Mouse (Mus musculus) stomach, embryonic 16.5 days (tissue): ENCODE data around the gene Iqsec1. TPM values are rescaled to one million over a fixed set of nuclear protein-coding genes. Genes with fewer than 3 reads are reported as not detected.

ENCODE experiments used
- ATAC-seq: fragments of 200-750 bp; cut with Nextera tagmentation; 2 replicates; pipeline ENCODE4 v1.8.0; 2017; ENCODE audit warnings: moderate number of reproducible peaks, moderate TSS enrichment; ENCODE audit not compliant: insufficient read depth, low FRiP score
- H3K27ac ChIP-seq: fragments of 300-500 bp; sonication (generic); 2 replicates; pipeline ENCODE4 v1.5.1; 2014; ENCODE audit warnings: low read length
- H3K27me3 ChIP-seq: fragments of 300-500 bp; sonication (generic); 2 replicates; pipeline ENCODE4 v1.6.1; 2014; ENCODE audit warnings: low read length, control low read depth, mixed read lengths; ENCODE audit not compliant: control insufficient read depth, insufficient read depth
- H3K36me3 ChIP-seq: fragments of 300-500 bp; sonication (generic); 2 replicates; pipeline ENCODE4 v1.6.1; 2014; ENCODE audit warnings: low read length; ENCODE audit not compliant: control insufficient read depth, insufficient read depth
- H3K4me1 ChIP-seq: fragments of 300-500 bp; sonication (generic); 2 replicates; pipeline ENCODE4 v1.6.1; 2014; ENCODE audit warnings: low read length, control low read depth, mixed read lengths; ENCODE audit not compliant: control insufficient read depth, insufficient read depth
- H3K4me2 ChIP-seq: fragments of 300-500 bp; sonication (generic); 2 replicates; pipeline ENCODE4 v1.6.1; 2014; ENCODE audit warnings: low read depth, low read length, mixed read lengths
- H3K4me3 ChIP-seq: fragments of 300-500 bp; sonication (generic); replicated peaks from 2 replicates; pipeline ENCODE4 v1.5.1; 2014; ENCODE audit warnings: mild to moderate bottlenecking, low read length
- H3K9ac ChIP-seq: fragments of 300-500 bp; sonication (generic); 2 replicates; pipeline ENCODE4 v1.6.1; 2014; ENCODE audit warnings: low read length
- H3K9me3 ChIP-seq: fragments of 300-500 bp; sonication (generic); replicated peaks from 2 replicates; pipeline ENCODE4 v1.6.1; 2016; ENCODE audit warnings: low read length, control low read depth; ENCODE audit not compliant: control insufficient read depth
- WGBS: fragments of 180-500 bp; shearing (Covaris S2); extraction: QIAGEN DNeasy Blood & Tissue Kit; methylation state at CpG from one replicate; pipeline ENCODE4 v1.1.7; 2014; 5-methylcytosine and 5-hydroxymethylcytosine counted together
- polyA plus RNA-seq: library from polyadenylated mRNA; unstranded; fragments of >200 nt; fragmentation: Nextera tagmentation; extraction: Ambion mirVana; gene quantifications from 2 replicates; pipeline ENCODE4 v1.2.1, GENCODE M21; 2015

Gene Iqsec1
- polyA plus RNA-seq, 1 experiment from 2014 or later = 8.3 TPM

DNA sequence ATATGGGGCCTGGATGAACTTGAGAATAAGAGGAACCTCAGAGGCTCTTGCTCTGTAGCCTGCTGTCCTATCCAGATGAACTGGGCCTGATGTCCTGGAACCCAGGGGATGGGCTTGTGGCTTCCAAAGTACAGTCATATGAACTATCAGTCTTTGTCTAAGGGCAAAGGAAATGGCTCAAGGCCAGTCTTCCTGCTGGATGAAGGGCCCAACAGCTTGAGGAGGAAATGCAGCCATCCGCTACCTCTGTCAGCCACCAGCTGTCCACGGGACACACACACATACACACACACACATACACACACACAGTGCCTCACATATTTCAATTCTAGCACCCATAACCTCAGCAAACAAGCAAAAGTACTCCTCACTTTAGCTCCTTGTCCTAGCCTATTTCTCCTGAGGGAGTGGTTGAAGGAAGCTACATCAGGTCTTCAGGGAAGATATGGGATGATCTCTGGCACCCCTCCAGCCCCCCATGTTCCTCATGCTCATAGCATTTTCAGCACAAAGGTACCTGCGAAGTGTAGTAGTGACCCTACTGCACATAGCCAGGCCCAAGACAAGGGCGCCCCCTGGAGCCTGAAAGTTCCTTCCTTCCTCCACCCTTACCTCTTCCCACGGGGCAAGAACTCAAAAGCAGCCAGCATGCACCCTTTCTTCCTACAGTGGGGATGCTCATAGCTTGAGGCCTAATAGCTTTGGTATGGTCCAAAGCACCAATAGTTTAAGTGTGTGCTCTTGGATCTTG lies 267.3 kb downstream of the Iqsec1 start:
- Histone ChIP-seq H3K4me2 (no peak overlapping the region), H3K27ac (no peak overlapping the region), H3K4me3 (no peak overlapping the region), H3K9me3 (no peaks in the 10 kb centered on the region), H3K9ac (no peak overlapping the region), H3K27me3 (no peaks in the 10 kb centered on the region), H3K4me1 (peaks cover 11% of the 10 kb centered on the region), H3K36me3 (no peaks in the 10 kb centered on the region)
- no peak for ATAC-seq
- WGBS = 57% methylated on average over 5 of the region's 5 CpGs

GRCm38 (mm10) chr6:90720201-90720600 lies 268.3 kb downstream of the Iqsec1 start:
- ATAC-seq = no peak
- no peak overlapping the region for H3K4me2 ChIP-seq
- no peaks in the 10 kb centered on the region for H3K9me3 ChIP-seq
- no peak overlapping the region for H3K4me3 ChIP-seq
- H3K27me3 ChIP-seq = no peaks in the 10 kb centered on the region
- no peak overlapping the region for H3K9ac ChIP-seq
- WGBS = 53% methylated on average over 3 of the region's 3 CpGs
- H3K27ac ChIP-seq = no peak overlapping the region
- H3K36me3 ChIP-seq = no peaks in the 10 kb centered on the region
- H3K4me1 ChIP-seq = peaks cover 12% of the 10 kb centered on the region

GRCm38 (mm10) chr6:90719402-90719801 lies 269.1 kb downstream of the Iqsec1 start:
- WGBS = 72% methylated on average over 6 of the region's 6 CpGs
- no peak overlapping the region for H3K4me3 ChIP-seq
- H3K4me1 ChIP-seq = peaks cover 18% of the 10 kb centered on the region
- H3K9me3 ChIP-seq = no peaks in the 10 kb centered on the region
- H3K27ac ChIP-seq = no peak overlapping the region
- H3K27me3 ChIP-seq = no peaks in the 10 kb centered on the region
- H3K9ac ChIP-seq = no peak overlapping the region
- no peak overlapping the region for H3K4me2 ChIP-seq
- ATAC-seq = no peak
- no peaks in the 10 kb centered on the region for H3K36me3 ChIP-seq

DNA sequence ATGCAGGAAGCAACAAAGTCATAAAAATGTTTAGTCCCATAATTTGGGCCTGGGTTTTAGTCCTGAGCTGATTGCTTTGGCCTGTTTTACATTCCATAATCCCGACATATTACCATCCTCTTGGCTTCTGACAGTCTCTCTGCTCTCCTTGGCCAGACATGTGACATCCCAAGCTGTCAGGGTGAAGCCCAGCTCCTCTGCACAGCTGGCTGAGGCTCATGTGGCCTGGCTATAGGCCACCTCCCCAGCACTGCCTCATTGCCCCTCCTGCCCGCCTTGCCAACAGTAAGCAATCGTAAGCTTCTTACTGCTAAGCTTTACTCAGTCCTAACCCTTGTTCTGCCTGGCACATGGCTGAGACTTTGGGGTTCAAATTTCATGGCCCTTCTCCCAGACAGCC lies 270.0 kb downstream of the Iqsec1 start:
- peaks cover 24% of the 10 kb centered on the region for H3K4me1 ChIP-seq
- ATAC-seq = no peak

DNA sequence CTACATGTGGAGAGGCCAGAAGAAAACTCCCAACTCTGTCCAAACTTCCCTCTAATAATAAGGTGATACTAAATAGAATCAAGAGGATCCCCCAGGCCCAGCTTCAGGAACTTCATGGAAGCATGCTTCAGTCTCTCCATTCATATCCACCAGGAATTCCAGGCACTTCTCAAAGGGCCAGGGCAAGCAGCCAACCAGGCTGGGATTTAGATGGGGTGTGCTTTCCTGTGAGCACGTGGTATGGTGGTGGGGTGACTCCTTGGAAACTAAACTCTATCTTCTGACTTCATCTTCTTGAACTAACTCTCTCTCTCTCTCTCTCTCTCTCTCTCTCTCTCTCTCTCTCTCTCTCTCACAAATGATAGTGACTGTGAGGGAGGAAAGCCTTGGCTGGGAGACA lies 270.8 kb downstream of the Iqsec1 start:
- H3K9ac ChIP-seq = no peak overlapping the region
- H3K27me3 ChIP-seq = no peaks in the 10 kb centered on the region
- H3K36me3 ChIP-seq = no peaks in the 10 kb centered on the region
- H3K27ac ChIP-seq = no peak overlapping the region
- no peak for ATAC-seq
- peaks cover 31% of the 10 kb centered on the region for H3K4me1 ChIP-seq
- H3K4me2 ChIP-seq = no peak overlapping the region
- H3K9me3 ChIP-seq = no peaks in the 10 kb centered on the region
- 17% methylated on average over 1 of the region's 1 CpGs for WGBS
- H3K4me3 ChIP-seq = no peak overlapping the region

More for the DNA sequence above, 270.0 kb downstream of the Iqsec1 start:
- H3K27ac ChIP-seq = no peak overlapping the region
- no peak overlapping the region for H3K4me2 ChIP-seq
- whole genome bisulfite sequencing = 76% methylated on average over 3 of the region's 3 CpGs
- H3K9me3 ChIP-seq = no peaks in the 10 kb centered on the region
- no peak overlapping the region for H3K9ac ChIP-seq
- no peaks in the 10 kb centered on the region for H3K27me3 ChIP-seq
- no peaks in the 10 kb centered on the region for H3K36me3 ChIP-seq
- no peak overlapping the region for H3K4me3 ChIP-seq

GRCm38 (mm10) chr6:90716853-90717252 lies 271.6 kb downstream of the Iqsec1 start:
- ATAC-seq = no peak
- Histone ChIP-seq H3K36me3 (no peaks in the 10 kb centered on the region), H3K9me3 (no peaks in the 10 kb centered on the region), H3K27me3 (no peaks in the 10 kb centered on the region), H3K4me2 (peak overlapping the region; percentile 68), H3K4me1 (peaks cover 40% of the 10 kb centered on the region), H3K4me3 (peak overlapping the region; percentile 72), H3K27ac (no peak overlapping the region; the same call in 1 of the 2 replicates), H3K9ac (0 out of 2 replicates have a peak overlapping the region, but pooled peaks have one; percentile 91)
- WGBS = 40% methylated on average over 4 of the region's 4 CpGs

DNA sequence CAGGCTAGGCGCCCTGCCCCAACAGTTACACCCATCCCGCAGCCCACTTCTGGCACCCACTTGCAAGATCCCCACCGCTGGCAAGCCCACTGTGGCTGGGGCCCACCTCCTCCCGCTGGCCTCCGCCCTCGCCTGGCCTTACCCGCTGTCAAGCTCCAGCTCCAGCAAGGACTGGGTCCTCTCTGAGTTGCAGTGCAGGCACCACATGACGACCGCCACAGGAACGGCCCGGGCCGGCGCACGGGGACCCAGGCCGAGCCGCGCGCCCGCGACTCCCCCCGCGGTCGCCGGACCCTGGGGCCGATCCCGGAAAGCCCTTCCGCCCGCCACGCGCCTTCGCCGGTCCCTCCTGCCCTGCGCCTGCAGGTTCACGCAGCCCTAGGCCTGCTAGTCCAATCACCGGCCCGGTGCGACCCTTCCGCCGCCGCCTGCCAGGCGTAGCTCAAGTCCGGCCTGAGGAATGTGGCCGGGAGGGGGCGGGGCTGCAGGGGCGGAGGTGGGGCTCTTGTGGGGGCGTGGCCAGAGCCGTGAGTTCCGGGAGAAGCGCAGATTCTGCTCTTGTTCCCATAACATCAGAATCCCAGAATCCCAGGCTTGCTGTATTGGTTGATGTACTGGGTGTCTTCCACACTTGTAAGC lies 272.3 kb downstream of the Iqsec1 start:
- H3K4me1 ChIP-seq = peaks cover 45% of the 10 kb centered on the region

DNA sequence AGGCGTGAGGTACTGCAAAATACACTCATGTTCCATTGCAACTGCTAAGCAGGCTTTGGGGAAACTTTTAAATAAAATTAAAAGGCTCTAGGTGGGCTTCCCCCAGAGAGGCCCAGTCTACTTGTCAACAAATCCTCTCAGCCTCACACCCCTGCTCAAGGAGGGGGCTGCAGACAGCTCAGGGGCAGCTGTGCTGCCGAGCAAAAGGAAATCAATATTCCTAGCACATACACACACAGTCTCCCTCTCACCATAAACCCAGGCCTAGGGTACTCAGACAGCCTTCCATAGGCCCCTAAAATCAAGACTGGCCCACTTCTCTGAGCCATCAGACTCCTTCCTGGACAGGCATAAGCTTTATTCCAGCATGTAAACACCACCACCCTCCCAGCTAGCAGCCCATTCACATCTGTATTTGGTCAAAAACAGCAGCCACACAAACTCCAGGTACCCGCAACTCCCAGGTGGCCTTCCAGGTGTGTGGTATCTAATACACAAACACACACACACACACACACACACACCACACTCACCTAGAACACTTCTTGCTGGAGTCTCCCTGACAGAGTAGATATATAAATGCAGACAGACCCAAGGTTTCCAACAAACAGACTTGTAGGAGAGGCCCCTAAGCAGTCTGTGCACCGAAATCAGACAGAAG lies 273.1 kb downstream of the Iqsec1 start:
- Histone ChIP-seq H3K4me2 (peak overlapping the region; percentile 68), H3K27ac (peak overlapping the region; percentile 56), H3K9ac (peak overlapping the region; percentile 91), H3K27me3 (no peaks in the 10 kb centered on the region), H3K36me3 (no peaks in the 10 kb centered on the region), H3K4me3 (peak overlapping the region; percentile 72), H3K4me1 (peaks cover 49% of the 10 kb centered on the region), H3K9me3 (no peaks in the 10 kb centered on the region)
- no peak for ATAC-seq
- WGBS = 29% methylated on average over 4 of the region's 4 CpGs

More for the DNA sequence above, 272.3 kb downstream of the Iqsec1 start:
- Histone ChIP-seq H3K27ac (peak overlapping the region; percentile 56), H3K36me3 (no peaks in the 10 kb centered on the region), H3K4me2 (peak overlapping the region; percentile 68), H3K9me3 (no peaks in the 10 kb centered on the region), H3K9ac (peak overlapping the region; percentile 91), H3K4me3 (peak overlapping the region; percentile 72), H3K27me3 (no peaks in the 10 kb centered on the region)
- WGBS = 1% methylated on average over 49 of the region's 49 CpGs
- peak; percentile 86 for ATAC-seq

- Histone ChIP-seq H3K36me3 (no peaks in the 10 kb centered on the region), H3K4me2 (no peak overlapping the region), H3K27ac (peak overlapping the region; percentile 66; the same call in 1 of the 2 replicates), H3K4me1 (peaks cover 57% of the 10 kb centered on the region), H3K9me3 (no peaks in the 10 kb centered on the region), H3K9ac (no peak overlapping the region), H3K27me3 (no peaks in the 10 kb centered on the region), H3K4me3 (no peak overlapping the region)
- ATAC-seq = no peak
- WGBS = 25% methylated on average over 3 of the region's 3 CpGs
Observed at GRCm38 (mm10) chr6:90713650-90714049, 274.8 kb downstream of the Iqsec1 start.
